Mouse (Mus musculus): ENCODE measurements around the gene Tenm2. TPM values are rescaled to one million over a fixed set of nuclear protein-coding genes. Genes with fewer than 3 reads are reported as not detected.
A peak's percentile ranks its signal among the peaks of the same experiment; 100 is the strongest.

Gene Tenm2
- total RNA-seq, 2 experiments from 2014 or later = 124 to 163 TPM

DNA sequence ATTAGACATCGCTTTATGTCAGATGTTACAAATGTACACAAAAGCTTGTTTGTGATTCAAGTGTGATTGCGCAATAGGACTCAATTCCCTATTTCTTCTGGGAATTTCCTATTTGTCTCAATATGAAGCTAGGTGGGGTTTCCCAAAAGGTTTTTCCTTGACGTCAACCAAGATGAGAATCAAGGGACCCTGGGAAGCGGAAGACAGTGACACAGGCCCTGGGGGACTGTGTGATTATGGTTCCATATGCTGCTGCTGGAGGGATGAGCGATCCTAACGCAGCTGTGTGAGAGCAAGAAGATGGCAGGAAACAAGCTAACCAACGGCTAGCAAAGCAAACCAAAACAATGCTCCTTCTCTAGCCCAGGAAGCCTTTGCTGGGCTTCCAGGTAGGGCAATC lies 820.5 kb downstream of the Tenm2 start:
- no peak for DNase-seq (ENCODE audit: extremely low spot score in 1 of 2, low spot score in 1 of 2)

GRCm38 (mm10) chr11:36410881-36411280 lies 824.9 kb downstream of the Tenm2 start:
- no peak for DNase-seq (ENCODE audit: extremely low spot score in 1 of 2, low spot score in 1 of 2)

GRCm38 (mm10) chr11:36395803-36396710 lies 839.7 kb downstream of the Tenm2 start:
- DNase-seq (ENCODE audit: extremely low spot score in 1 of 2, low spot score in 1 of 2) = no peak

GRCm38 (mm10) chr11:36384696-36385095 lies 851.1 kb downstream of the Tenm2 start:
- no peak for DNase-seq (ENCODE audit: extremely low spot score in 1 of 2, low spot score in 1 of 2)

- DNase-seq (ENCODE audit: extremely low spot score in 1 of 2, low spot score in 1 of 2) = no peak
Observed at GRCm38 (mm10) chr11:36371814-36372213, 864.0 kb downstream of the Tenm2 start.

GRCm38 (mm10) chr11:36365067-36365466 lies 870.7 kb downstream of the Tenm2 start:
- DNase-seq (ENCODE audit: extremely low spot score in 1 of 2, low spot score in 1 of 2) = peak in 1 of 2 experiments; percentile 5

DNA sequence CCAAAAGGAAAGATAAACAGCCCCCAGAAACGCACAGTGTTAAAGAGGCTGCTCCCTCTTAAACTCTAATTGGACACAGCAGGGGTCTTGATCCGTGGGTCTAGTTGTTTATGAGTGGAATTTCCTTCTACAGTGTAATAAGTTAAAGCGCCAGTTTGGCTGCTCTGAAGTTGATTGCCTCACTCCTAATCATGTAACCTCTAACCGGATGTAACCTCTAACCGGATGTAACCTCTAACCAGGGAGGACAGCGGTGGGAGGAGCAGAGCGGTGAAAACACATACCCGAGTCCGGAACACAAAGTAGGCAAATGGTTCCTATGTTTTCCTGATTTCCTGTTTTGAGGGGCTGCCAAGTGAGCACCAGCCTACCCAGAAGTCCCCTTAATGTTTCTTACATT lies 871.3 kb downstream of the Tenm2 start:
- peak in 1 of 2 experiments; percentile 5 for DNase-seq (ENCODE audit: extremely low spot score in 1 of 2, low spot score in 1 of 2)

GRCm38 (mm10) chr11:36362514-36362913 lies 873.2 kb downstream of the Tenm2 start:
- DNase-seq (ENCODE audit: extremely low spot score in 1 of 2, low spot score in 1 of 2) = peak; percentile 10 to 22

DNA sequence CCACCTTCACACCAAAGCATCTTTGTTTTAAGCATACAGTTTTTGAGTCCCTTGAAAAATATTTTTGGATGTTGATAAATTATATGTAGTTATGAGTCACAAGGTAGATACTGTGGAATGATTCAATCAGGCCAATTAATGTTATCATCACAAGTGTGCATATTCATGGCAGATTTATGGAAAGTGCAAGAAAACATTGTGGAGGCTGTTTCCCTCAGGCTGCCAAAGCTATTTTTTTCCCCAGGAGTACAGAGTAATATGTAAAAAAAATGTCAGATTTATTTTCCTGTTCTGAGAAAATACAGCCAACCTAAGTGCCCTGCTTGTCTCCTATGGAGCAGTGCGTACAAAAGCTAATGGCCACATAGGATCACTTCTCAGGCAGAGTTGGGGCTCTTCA lies 882.5 kb downstream of the Tenm2 start:
- DNase-seq (ENCODE audit: extremely low spot score in 1 of 2, low spot score in 1 of 2) = peak in 1 of 2 experiments; percentile 4

GRCm38 (mm10) chr11:36351752-36352151 lies 884.0 kb downstream of the Tenm2 start:
- peak in 1 of 2 experiments; percentile 3 for DNase-seq (ENCODE audit: extremely low spot score in 1 of 2, low spot score in 1 of 2)

DNA sequence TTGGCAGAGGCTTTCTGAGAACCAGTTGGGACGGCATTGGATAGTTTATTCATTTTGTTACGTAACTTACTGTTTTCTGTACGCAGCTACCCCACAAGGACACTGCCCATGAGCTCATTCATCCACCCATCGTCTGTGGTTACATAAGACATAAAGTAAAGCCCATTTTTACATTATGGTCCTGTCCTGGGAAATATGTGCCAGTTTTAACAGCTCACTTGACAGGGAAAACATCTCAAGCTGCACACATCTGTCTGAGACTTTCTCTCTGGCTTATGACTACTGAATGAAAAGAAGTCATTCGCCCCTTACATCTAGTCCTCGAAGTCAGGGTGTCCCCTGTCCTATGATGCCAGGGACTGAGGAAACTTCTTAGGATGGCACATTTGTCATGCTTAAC lies 884.4 kb downstream of the Tenm2 start:
- DNase-seq (ENCODE audit: extremely low spot score in 1 of 2, low spot score in 1 of 2) = peak in 1 of 2 experiments; percentile 5

DNA sequence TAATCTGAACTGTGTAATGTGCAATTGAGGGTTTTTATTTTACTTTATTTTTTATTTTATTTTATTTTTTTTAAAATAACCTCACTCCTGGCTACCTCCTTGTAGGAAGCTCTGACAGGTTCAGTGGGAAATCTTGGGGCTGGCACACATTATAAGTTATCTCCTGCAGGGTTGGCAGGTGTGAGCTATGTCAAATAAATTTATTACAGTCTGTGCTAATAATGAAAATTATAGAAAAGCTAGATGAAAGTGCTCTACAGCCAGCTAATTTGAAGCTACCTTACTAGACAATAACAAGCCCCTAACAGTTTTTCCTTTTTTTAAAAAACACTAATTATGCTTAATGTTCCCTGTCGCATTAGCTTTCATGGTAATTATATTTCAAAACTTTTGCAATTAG lies 885.5 kb downstream of the Tenm2 start:
- DNase-seq (ENCODE audit: extremely low spot score in 1 of 2, low spot score in 1 of 2) = no peak

DNA sequence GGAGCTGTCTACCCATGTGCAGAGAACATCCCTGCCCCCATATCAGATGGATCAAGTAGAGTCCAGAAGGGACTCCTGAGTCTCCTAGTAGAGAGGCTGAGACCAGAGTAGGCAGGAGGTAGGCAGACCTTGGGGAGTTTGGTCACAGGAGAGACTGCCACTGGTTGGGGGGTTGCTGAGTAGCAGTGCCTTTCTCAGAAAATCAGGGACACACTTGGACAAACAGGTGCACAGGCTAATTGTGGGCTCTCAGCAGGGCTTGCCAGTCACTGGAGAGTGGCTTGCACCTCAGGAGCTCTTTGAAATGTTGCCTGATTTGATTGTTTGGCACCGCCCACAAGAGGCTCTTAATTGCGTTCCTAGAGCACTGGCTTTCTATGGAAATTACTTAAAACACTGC lies 885.9 kb downstream of the Tenm2 start:
- no peak for DNase-seq (ENCODE audit: extremely low spot score in 1 of 2, low spot score in 1 of 2)

- peak in 1 of 2 experiments; percentile 7 for DNase-seq (ENCODE audit: extremely low spot score in 1 of 2, low spot score in 1 of 2)
Observed at GRCm38 (mm10) chr11:36341799-36342198, 894.0 kb downstream of the Tenm2 start.

- no peak for DNase-seq (ENCODE audit: extremely low spot score in 1 of 2, low spot score in 1 of 2)
Observed at GRCm38 (mm10) chr11:36338424-36338823, 897.3 kb downstream of the Tenm2 start.

DNA sequence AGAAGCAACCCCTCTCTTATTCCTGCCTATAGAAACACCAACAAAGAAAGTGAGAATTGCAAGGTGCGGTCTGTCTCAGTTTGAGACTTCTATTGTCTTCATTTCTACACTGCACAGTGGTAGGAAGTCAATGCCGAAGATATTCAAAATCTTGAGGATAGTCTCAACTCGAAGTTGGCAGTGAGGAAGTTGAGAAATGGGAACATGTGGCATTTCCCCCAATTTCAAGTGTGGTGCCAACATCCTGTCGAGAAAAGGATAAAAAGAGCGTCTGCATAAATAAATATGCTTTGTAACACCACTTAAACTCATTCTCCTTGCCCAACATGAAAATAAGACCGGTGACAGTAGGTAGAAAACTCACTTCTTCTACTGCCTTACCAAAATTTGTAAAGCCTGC lies 898.7 kb downstream of the Tenm2 start:
- DNase-seq (ENCODE audit: extremely low spot score in 1 of 2, low spot score in 1 of 2) = no peak

GRCm38 (mm10) chr11:36335147-36335546 lies 900.6 kb downstream of the Tenm2 start:
- no peak for DNase-seq (ENCODE audit: extremely low spot score in 1 of 2, low spot score in 1 of 2)

DNA sequence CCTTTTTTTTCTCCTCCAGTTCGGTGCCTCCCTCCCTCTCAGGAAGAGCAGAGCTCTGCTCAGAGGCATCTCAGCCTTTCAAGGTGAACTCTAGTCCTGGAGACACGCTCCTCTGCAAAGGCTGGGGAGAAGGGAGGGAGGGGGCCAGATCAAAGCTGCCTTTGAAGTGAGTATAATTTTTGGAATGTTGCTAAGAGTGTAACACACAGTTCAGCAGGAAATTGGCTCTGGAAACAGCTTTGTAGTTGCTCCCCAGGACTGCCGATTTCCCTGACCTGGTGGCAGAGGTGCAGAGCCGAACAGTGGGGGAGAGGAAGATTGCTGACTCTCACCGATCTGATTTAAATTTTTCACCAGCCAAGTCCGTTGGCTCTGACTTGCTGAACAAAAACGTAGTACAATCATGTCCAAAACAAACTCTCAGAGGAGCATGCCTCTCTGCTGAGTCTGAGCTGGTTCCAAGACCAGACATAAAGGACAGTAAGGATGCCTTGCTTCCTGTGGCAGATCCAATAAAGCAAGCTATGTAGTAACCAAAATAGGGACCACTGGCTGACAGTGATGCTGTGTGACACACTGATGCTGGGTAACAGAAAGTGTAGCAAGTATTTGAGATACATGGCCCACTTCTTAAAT lies 901.5 kb downstream of the Tenm2 start:
- DNase-seq (ENCODE audit: extremely low spot score in 1 of 2, low spot score in 1 of 2) = no peak

DNA sequence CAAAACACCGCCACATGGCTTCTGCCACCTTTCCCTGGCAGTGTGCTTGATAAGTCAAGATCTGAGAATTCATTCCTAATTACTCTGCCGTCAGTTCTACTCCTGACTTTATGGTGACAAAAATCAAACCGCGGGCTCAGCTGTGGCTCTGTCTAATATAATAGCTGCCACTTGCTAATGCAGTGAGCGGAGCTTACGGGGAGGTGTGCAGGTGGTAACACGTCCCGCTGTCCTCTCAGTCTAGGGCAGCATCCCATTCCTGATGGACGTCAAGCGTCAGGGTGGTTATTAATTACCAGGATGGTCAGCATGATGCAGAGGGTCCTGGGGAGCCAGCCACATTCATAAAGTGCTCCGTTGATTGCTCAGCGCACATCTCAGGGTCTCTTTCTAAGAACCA lies 903.5 kb downstream of the Tenm2 start:
- DNase-seq (ENCODE audit: extremely low spot score in 1 of 2, low spot score in 1 of 2) = no peak

- no peak for DNase-seq (ENCODE audit: extremely low spot score in 1 of 2, low spot score in 1 of 2)
Observed at GRCm38 (mm10) chr11:36331408-36332178, 904.2 kb downstream of the Tenm2 start.

- DNase-seq (ENCODE audit: extremely low spot score in 1 of 2, low spot score in 1 of 2) = no peak
Observed at GRCm38 (mm10) chr11:36327243-36327642, 908.5 kb downstream of the Tenm2 start.
